Mouse (Mus musculus) liver, embryonic 13.5 days (tissue): Measurements from ENCODE around the gene Elf1. TPM values are rescaled to one million over a fixed set of nuclear protein-coding genes. Genes with fewer than 3 reads are reported as not detected.
A peak's percentile ranks its signal among the peaks of the same experiment; 100 is the strongest.

ENCODE experiments used
- ATAC-seq: fragments of 200-750 bp; cut with Nextera tagmentation; 2 replicates; pipeline ENCODE4 v1.8.0; 2017; ENCODE audit warnings: low read depth, mild to moderate bottlenecking, moderate number of reproducible peaks, moderate library complexity
- DNase-seq: peaks from one replicate; pipeline ENCODE4 v3.0.0; 2022
- H3K27ac ChIP-seq: fragments of 300-500 bp; sonication (generic); 2 replicates; pipeline ENCODE4 v1.5.1; 2015; ENCODE audit warnings: moderate library complexity, mild to moderate bottlenecking, inconsistent platforms
- H3K27me3 ChIP-seq: fragments of 300-500 bp; sonication (generic); 2 replicates; pipeline ENCODE4 v1.6.1; 2015; ENCODE audit warnings: mild to moderate bottlenecking, inconsistent platforms
- H3K36me3 ChIP-seq: fragments of 300-500 bp; sonication (generic); 2 replicates; pipeline ENCODE4 v1.6.1; 2015; ENCODE audit warnings: mild to moderate bottlenecking, inconsistent platforms
- H3K4me1 ChIP-seq: fragments of 300-500 bp; sonication (generic); replicated peaks from 2 replicates; pipeline ENCODE4 v1.6.1; 2015; ENCODE audit warnings: inconsistent platforms
- H3K4me2 ChIP-seq: fragments of 300-500 bp; sonication (generic); 2 replicates; pipeline ENCODE4 v1.6.1; 2015; ENCODE audit warnings: inconsistent platforms, mild to moderate bottlenecking, moderate library complexity
- H3K4me3 ChIP-seq: fragments of 300-500 bp; sonication (generic); replicated peaks from 2 replicates; pipeline ENCODE4 v1.5.1; 2015; ENCODE audit warnings: mild to moderate bottlenecking, inconsistent platforms
- H3K9ac ChIP-seq: fragments of 300-500 bp; sonication (generic); 2 replicates; pipeline ENCODE4 v1.6.1; 2015; ENCODE audit warnings: mild to moderate bottlenecking, inconsistent platforms
- H3K9me3 ChIP-seq: fragments of 300-500 bp; sonication (generic); replicated peaks from 2 replicates; pipeline ENCODE4 v1.6.1; 2016; ENCODE audit warnings: inconsistent platforms
- WGBS: fragments of 180-500 bp; shearing (Covaris S2); methylation state at CpG from one replicate; pipeline ENCODE4 v1.1.7; 2015; ENCODE audit not compliant: insufficient replicate concordance; 5-methylcytosine and 5-hydroxymethylcytosine counted together
- polyA plus RNA-seq: library from polyadenylated mRNA; unstranded; fragments of >200 nt; fragmentation: Nextera tagmentation; extraction: Ambion mirVana; gene quantifications from 2 replicates; pipeline ENCODE4 v1.2.1, GENCODE M21; 2015

The Elf1 gene
- polyA plus RNA-seq, 1 experiment from 2014 or later = 11.9 TPM

- Histone ChIP-seq H3K36me3 (peaks cover 30% of the 10 kb centered on the region), H3K4me2 (no peak overlapping the region), H3K4me1 (peaks cover 20% of the 10 kb centered on the region), H3K4me3 (no peak overlapping the region), H3K27ac (no peak overlapping the region), H3K9me3 (no peaks in the 10 kb centered on the region), H3K9ac (no peak overlapping the region), H3K27me3 (no peaks in the 10 kb centered on the region)
- DNase-seq = no peak
- no peak for ATAC-seq
- 84% methylated on average over 5 of the region's 5 CpGs for WGBS
These were observed 102.7 kb downstream of the Elf1 start for GRCm38 (mm10) chr14:79583526-79584245.

- WGBS = 21% methylated on average over 16 of the region's 16 CpGs
- ATAC-seq (no peak), DNase-seq (no peak)
- peaks cover 31% of the 10 kb centered on the region for H3K4me1 ChIP-seq
- H3K9me3 ChIP-seq = no peaks in the 10 kb centered on the region
- peak overlapping the region; percentile 80 for H3K27ac ChIP-seq
- H3K27me3 ChIP-seq = no peaks in the 10 kb centered on the region
- H3K4me2 ChIP-seq = peak overlapping the region; percentile 87
- H3K36me3 ChIP-seq = peaks cover 12% of the 10 kb centered on the region
- peak overlapping the region; percentile 70 for H3K4me3 ChIP-seq
- H3K9ac ChIP-seq = peak overlapping the region; percentile 79
These were observed 105.6 kb downstream of the Elf1 start for GRCm38 (mm10) chr14:79586499-79587138.

- H3K27me3 ChIP-seq = no peaks in the 10 kb centered on the region
- under 1% methylated on average over 60 of the region's 60 CpGs for WGBS
- peak; percentile 98 for ATAC-seq
These were observed 106.3 kb downstream of the Elf1 start, which contains the start of gene Sugt1 for GRCm38 (mm10) chr14:79587139-79587851. TSS of gene Sugt1 (plus strand) at chr14:79587691.

GRCm38 (mm10) chr14:79587852-79588229 lies 106.8 kb downstream of the Elf1 start:
- WGBS = under 1% methylated on average over 9 of the region's 9 CpGs
- ATAC-seq (peak; percentile 19), DNase-seq (no peak)
- peak overlapping the region; percentile 70 for H3K4me3 ChIP-seq
- H3K27ac ChIP-seq = peak overlapping the region; percentile 80
- 0 out of 2 replicates have a peak, but pooled peaks cover 4% of the 10 kb centered on the region for H3K36me3 ChIP-seq
- no peaks in the 10 kb centered on the region for H3K27me3 ChIP-seq
- H3K4me2 ChIP-seq = peak overlapping the region; percentile 86
- H3K4me1 ChIP-seq = peaks cover 34% of the 10 kb centered on the region
- no peaks in the 10 kb centered on the region for H3K9me3 ChIP-seq
- H3K9ac ChIP-seq = peak overlapping the region; percentile 79

More at GRCm38 (mm10) chr14:79587139-79587851, 106.3 kb downstream of the Elf1 start, which contains the start of gene Sugt1:
- Histone ChIP-seq H3K27ac (peak within 1 kb of the TSS; percentile 80), H3K4me2 (peak within 1 kb of the TSS; percentile 87), H3K36me3 (peaks cover 9% of the 10 kb centered on the region; the same call in 1 of the 2 replicates), H3K4me1 (peaks cover 31% of the 10 kb centered on the region), H3K9ac (peak within 1 kb of the TSS; percentile 79), H3K4me3 (peak within 1 kb of the TSS; percentile 70), H3K9me3 (no peaks in the 10 kb centered on the region)
- peak; percentile 95 for DNase-seq

- H3K27me3 ChIP-seq = no peaks in the 10 kb centered on the region
- no peaks in the 10 kb centered on the region for H3K9me3 ChIP-seq
- H3K4me1 ChIP-seq = peaks cover 34% of the 10 kb centered on the region
- no peak for DNase-seq
- H3K4me2 ChIP-seq = peak overlapping the region; percentile 86
- no peak for ATAC-seq
- peak overlapping the region; percentile 79 for H3K9ac ChIP-seq
- H3K27ac ChIP-seq = no peak overlapping the region
- H3K36me3 ChIP-seq = 0 out of 2 replicates have a peak, but pooled peaks cover 4% of the 10 kb centered on the region
- 82% methylated on average over 9 of the region's 9 CpGs for WGBS
- peak overlapping the region; percentile 70 for H3K4me3 ChIP-seq
These were observed 107.5 kb downstream of the Elf1 start for GRCm38 (mm10) chr14:79588534-79588951.

- H3K4me1 ChIP-seq = peaks cover 34% of the 10 kb centered on the region
- H3K36me3 ChIP-seq = 0 out of 2 replicates have a peak, but pooled peaks cover 4% of the 10 kb centered on the region
- H3K9ac ChIP-seq = no peak overlapping the region
- DNase-seq (no peak), ATAC-seq (no peak)
- H3K27me3 ChIP-seq = no peaks in the 10 kb centered on the region
- no peaks in the 10 kb centered on the region for H3K9me3 ChIP-seq
- H3K27ac ChIP-seq = no peak overlapping the region
- peak overlapping the region; percentile 86; the same call in 1 of the 2 replicates for H3K4me2 ChIP-seq
- 76% methylated on average over 6 of the region's 6 CpGs for WGBS
- no peak overlapping the region for H3K4me3 ChIP-seq
These were observed 108.4 kb downstream of the Elf1 start for GRCm38 (mm10) chr14:79589401-79589800.

GRCm38 (mm10) chr14:79590916-79591315 lies 109.9 kb downstream of the Elf1 start:
- H3K27me3 ChIP-seq = no peaks in the 10 kb centered on the region
- no peak overlapping the region for H3K9ac ChIP-seq
- peaks cover 8% of the 10 kb centered on the region for H3K36me3 ChIP-seq
- ATAC-seq (no peak), DNase-seq (no peak)
- H3K4me3 ChIP-seq = no peak overlapping the region
- peaks cover 33% of the 10 kb centered on the region for H3K4me1 ChIP-seq
- WGBS = 83% methylated on average over 8 of the region's 8 CpGs
- H3K9me3 ChIP-seq = no peaks in the 10 kb centered on the region
- no peak overlapping the region for H3K4me2 ChIP-seq
- H3K27ac ChIP-seq = no peak overlapping the region

GRCm38 (mm10) chr14:79591611-79592010 lies 110.6 kb downstream of the Elf1 start:
- WGBS = 88% methylated on average over 2 of the region's 2 CpGs
- no peak for ATAC-seq

GRCm38 (mm10) chr14:79594069-79594468 lies 113.1 kb downstream of the Elf1 start:
- Histone ChIP-seq H3K4me3 (no peak overlapping the region), H3K4me2 (no peak overlapping the region), H3K4me1 (peaks cover 10% of the 10 kb centered on the region), H3K9me3 (no peaks in the 10 kb centered on the region), H3K27me3 (no peaks in the 10 kb centered on the region), H3K9ac (no peak overlapping the region), H3K27ac (no peak overlapping the region), H3K36me3 (peaks cover 27% of the 10 kb centered on the region)
- ATAC-seq (no peak), DNase-seq (no peak)
- 79% methylated on average over 5 of the region's 5 CpGs for whole genome bisulfite sequencing

More at GRCm38 (mm10) chr14:79591611-79592010, 110.6 kb downstream of the Elf1 start:
- Histone ChIP-seq H3K9me3 (no peaks in the 10 kb centered on the region), H3K27ac (no peak overlapping the region), H3K9ac (no peak overlapping the region), H3K27me3 (no peaks in the 10 kb centered on the region), H3K36me3 (peaks cover 14% of the 10 kb centered on the region), H3K4me2 (no peak overlapping the region), H3K4me1 (peaks cover 26% of the 10 kb centered on the region), H3K4me3 (no peak overlapping the region)
- DNase-seq = no peak

- H3K27me3 ChIP-seq = no peaks in the 10 kb centered on the region
- H3K9me3 ChIP-seq = no peaks in the 10 kb centered on the region
- no peak overlapping the region for H3K4me2 ChIP-seq
- peaks cover 49% of the 10 kb centered on the region for H3K36me3 ChIP-seq
- H3K9ac ChIP-seq = no peak overlapping the region
- no peak for ATAC-seq
- WGBS = 76% methylated on average over 4 of the region's 4 CpGs
- 0 out of 2 replicates have a peak, but pooled peaks cover 3% of the 10 kb centered on the region for H3K4me1 ChIP-seq
- no peak overlapping the region for H3K27ac ChIP-seq
- DNase-seq = no peak
- no peak overlapping the region for H3K4me3 ChIP-seq
These were observed 115.6 kb downstream of the Elf1 start for GRCm38 (mm10) chr14:79596602-79597001.

GRCm38 (mm10) chr14:79605881-79606280 lies 124.9 kb downstream of the Elf1 start:
- WGBS = 75% methylated on average over 2 of the region's 2 CpGs

More at GRCm38 (mm10) chr14:79605881-79606280, 124.9 kb downstream of the Elf1 start:
- H3K36me3 ChIP-seq = peaks cover 69% of the 10 kb centered on the region
- H3K4me3 ChIP-seq = no peak overlapping the region
- H3K9ac ChIP-seq = no peak overlapping the region
- H3K27ac ChIP-seq = no peak overlapping the region
- no peak overlapping the region for H3K4me2 ChIP-seq
- ATAC-seq (no peak), DNase-seq (no peak)
- no peaks in the 10 kb centered on the region for H3K4me1 ChIP-seq
- H3K9me3 ChIP-seq = no peaks in the 10 kb centered on the region
- no peaks in the 10 kb centered on the region for H3K27me3 ChIP-seq
